Comparison of ENCODE assay signal across 8 mouse cellular contexts in genomic region chr16:97534876-97535461, GRCm38 (mm10). TPM values are rescaled to one million over a fixed set of nuclear protein-coding genes. Genes with fewer than 3 reads are reported as not detected.
DNase-seq lines count a peak whose midpoint lies in the region; ATAC-seq lines count a peak whose summit lies in the region.

No protein-coding gene starts in this region.

- peak overlapping the region; percentile 64 for H3K4me2 ChIP-seq in heart, embryonic 12.5 days
- 0 out of 2 replicates have a peak overlapping the region, but pooled peaks have one; percentile 11 for H3K4me2 ChIP-seq in kidney, embryonic 14.5 days (replicated peaks; ENCODE audit: low read depth, low read length)
- H3K4me2 ChIP-seq in limb, embryonic 11.5 days (ENCODE audit: low read depth, severe bottlenecking), result peak overlapping the region; percentile 10; the same call in 1 of the 2 replicates
- H3K4me2 ChIP-seq in stomach, embryonic 14.5 days (replicated peaks; ENCODE audit: low read depth, low read length), result peak overlapping the region; percentile 32

- DNase-seq in 3T3-L1 (ENCODE audit: low read depth, low spot score), result peak; percentile 97
- peak; percentile 41 to 44 for DNase-seq in adrenal gland, adult 18-20 months (ENCODE audit: low spot score in 2 of 2)
- no peak for DNase-seq in limb, embryonic 11.5 days (ENCODE audit: low spot score)
- peak; percentile 16 for DNase-seq in midbrain, embryonic 10.5 days (ENCODE audit: low spot score)

- no peaks in the 10 kb centered on the region for H3K36me3 ChIP-seq in heart, embryonic 12.5 days
- H3K36me3 ChIP-seq in kidney, embryonic 14.5 days (ENCODE audit: control insufficient read depth, insufficient read depth, low read length), result no peaks in the 10 kb centered on the region
- no peaks in the 10 kb centered on the region for H3K36me3 ChIP-seq in limb, embryonic 11.5 days (ENCODE audit: control insufficient read depth, insufficient read depth, low read length)
- H3K36me3 ChIP-seq in midbrain, embryonic 10.5 days, result no peaks in the 10 kb centered on the region
- no peaks in the 10 kb centered on the region for H3K36me3 ChIP-seq in stomach, embryonic 14.5 days (ENCODE audit: control insufficient read depth, insufficient read depth, low read length)

- ATAC-seq in erythroblast, adult 5-6 weeks (replicated peaks; ENCODE audit: low FRiP score, poor library complexity, severe bottlenecking), result peak; percentile 29; the same call in 1 of the 2 replicates
- peak; percentile 58 for ATAC-seq in heart, embryonic 12.5 days (ENCODE audit: insufficient number of reproducible peaks, low FRiP score)
- peak; percentile 26 for ATAC-seq in kidney, embryonic 14.5 days (ENCODE audit: low FRiP score, low TSS enrichment)
- ATAC-seq in limb, embryonic 11.5 days (ENCODE audit: insufficient number of reproducible peaks, low FRiP score, low TSS enrichment, low read depth), result no peak
- ATAC-seq in stomach, embryonic 14.5 days (ENCODE audit: insufficient number of reproducible peaks, insufficient read depth, low FRiP score, low read depth), result peak; percentile 43; the same call in 1 of the 2 replicates

- peak overlapping the region; percentile 62 for H3K9ac ChIP-seq in heart, embryonic 12.5 days
- H3K9ac ChIP-seq in kidney, embryonic 14.5 days (ENCODE audit: low read depth, low read length), result no peak overlapping the region
- no peak overlapping the region for H3K9ac ChIP-seq in limb, embryonic 11.5 days (ENCODE audit: low read length)
- H3K9ac ChIP-seq in stomach, embryonic 14.5 days (replicated peaks; ENCODE audit: low read depth, low read length), result no peak overlapping the region

- WGBS in heart, embryonic 12.5 days, result 14% methylated on average over 5 of the region's 5 CpGs
- 27% methylated on average over 5 of the region's 5 CpGs for WGBS in kidney, embryonic 14.5 days
- 36% methylated on average over 5 of the region's 5 CpGs for WGBS in limb, embryonic 11.5 days
- WGBS in midbrain, embryonic 10.5 days, result 43% methylated on average over 5 of the region's 5 CpGs
- WGBS in stomach, embryonic 14.5 days, result 19% methylated on average over 5 of the region's 5 CpGs

- peaks cover 34% of the 10 kb centered on the region for H3K4me1 ChIP-seq in heart, embryonic 12.5 days (replicated peaks)
- H3K4me1 ChIP-seq in kidney, embryonic 14.5 days (ENCODE audit: control insufficient read depth, insufficient read depth, low read length), result peaks cover 19% of the 10 kb centered on the region
- peaks cover 12% of the 10 kb centered on the region for H3K4me1 ChIP-seq in limb, embryonic 11.5 days (ENCODE audit: control insufficient read depth, insufficient read depth, low read length)
- H3K4me1 ChIP-seq in midbrain, embryonic 10.5 days, result peaks cover 30% of the 10 kb centered on the region
- H3K4me1 ChIP-seq in stomach, embryonic 14.5 days (ENCODE audit: control insufficient read depth, insufficient read depth, low read length), result peaks cover 25% of the 10 kb centered on the region

- H3K27me3 ChIP-seq in heart, embryonic 12.5 days (replicated peaks), result no peaks in the 10 kb centered on the region
- no peaks in the 10 kb centered on the region for H3K27me3 ChIP-seq in kidney, embryonic 14.5 days (ENCODE audit: control insufficient read depth, insufficient read depth, low read length)
- H3K27me3 ChIP-seq in limb, embryonic 11.5 days (ENCODE audit: control insufficient read depth, insufficient read depth, low read length), result no peaks in the 10 kb centered on the region
- H3K27me3 ChIP-seq in midbrain, embryonic 10.5 days (ENCODE audit: low read depth, poor library complexity, severe bottlenecking), result no peaks in the 10 kb centered on the region
- no peaks in the 10 kb centered on the region for H3K27me3 ChIP-seq in stomach, embryonic 14.5 days (ENCODE audit: control insufficient read depth, insufficient read depth, low read length)

- peak overlapping the region; percentile 91 for H3K27ac ChIP-seq in heart, embryonic 12.5 days (ENCODE audit: poor library complexity, severe bottlenecking)
- H3K27ac ChIP-seq in kidney, embryonic 14.5 days (ENCODE audit: low read depth, low read length), result peak overlapping the region; percentile 77; the same call in 1 of the 2 replicates
- no peak overlapping the region for H3K27ac ChIP-seq in limb, embryonic 11.5 days (replicated peaks; ENCODE audit: low read depth, low read length)
- H3K27ac ChIP-seq in midbrain, embryonic 10.5 days (replicated peaks), result peak overlapping the region; percentile 82
- H3K27ac ChIP-seq in stomach, embryonic 14.5 days (ENCODE audit: low read length), result peak overlapping the region; percentile 87

- H3K4me3 ChIP-seq in heart, embryonic 12.5 days, result peak overlapping the region; percentile 27
- H3K4me3 ChIP-seq in kidney, embryonic 14.5 days (ENCODE audit: low read length), result no peak overlapping the region
- H3K4me3 ChIP-seq in limb, embryonic 11.5 days (ENCODE audit: low read depth, low read length), result no peak overlapping the region
- no peak overlapping the region for H3K4me3 ChIP-seq in midbrain, embryonic 10.5 days
- H3K4me3 ChIP-seq in stomach, embryonic 14.5 days (ENCODE audit: low read depth, low read length), result no peak overlapping the region

- H3K9me3 ChIP-seq in heart, embryonic 12.5 days (replicated peaks), result no peaks in the 10 kb centered on the region
- no peaks in the 10 kb centered on the region for H3K9me3 ChIP-seq in kidney, embryonic 14.5 days (ENCODE audit: control insufficient read depth, low read length)
- H3K9me3 ChIP-seq in limb, embryonic 11.5 days (ENCODE audit: control insufficient read depth, low read length), result no peaks in the 10 kb centered on the region
- no peaks in the 10 kb centered on the region for H3K9me3 ChIP-seq in midbrain, embryonic 10.5 days (replicated peaks)
- H3K9me3 ChIP-seq in stomach, embryonic 14.5 days (ENCODE audit: control insufficient read depth, low read depth, low read length), result no peaks in the 10 kb centered on the region

RNA-seq across cellular contexts. Expression of gene Fam3b, which starts 20.4 kb away (rescaled TPM):
- total RNA-seq in adrenal gland, adult 18-20 months (2021), result not detected
- not detected in 2 replicates for total RNA-seq in erythroblast, adult 5-6 weeks (2015; ENCODE audit: low replicate concordance)
- total RNA-seq in erythroblast, adult 5-6 weeks (2017; ENCODE audit: low replicate concordance), result not detected in 2 replicates
- not detected in 2 replicates for polyA plus RNA-seq in heart, embryonic 12.5 days (2016; fragmentation: Nextera tagmentation; extraction: Ambion mirVana)
- polyA plus RNA-seq in kidney, embryonic 14.5 days (2014; fragmentation: Nextera tagmentation; extraction: Ambion mirVana), result not detected in 2 replicates
- polyA plus RNA-seq in limb, embryonic 11.5 days (2014; fragmentation: Nextera tagmentation; extraction: Ambion mirVana), result not detected in 2 replicates
- polyA plus RNA-seq in midbrain, embryonic 10.5 days (2016; fragmentation: Nextera tagmentation; extraction: Ambion mirVana), result not detected in 2 replicates
- polyA plus RNA-seq in stomach, embryonic 14.5 days (2014; fragmentation: Nextera tagmentation; extraction: Ambion mirVana), result 0.49 TPM in 1 of 2 replicates, not detected in the other

Comparison
In these comparisons a context has a peak if more than half of its experiments do, and no peak if none do; other contexts are left out.
1. H3K4me2 ChIP-seq: peak in every context shown above with its lines; median percentile 64 in heart, embryonic 12.5 days; 32 in stomach, embryonic 14.5 days; 11 in kidney, embryonic 14.5 days; 10 in limb, embryonic 11.5 days.